Mouse (Mus musculus) megakaryocyte, embryonic 14.5 days (primary cell): ENCODE measurements around the gene Tbc1d22a.

Experiments
- FLI1 ChIP-seq: IDR thresholded peaks from 2 replicates; pipeline ENCODE4 v1.6.1; 2012; ENCODE audit warnings: low read length, inconsistent platforms, mixed read lengths
- GATA1 ChIP-seq: IDR thresholded peaks from 3 replicates; pipeline ENCODE4 v1.6.1; 2012; ENCODE audit warnings: mixed read lengths, low read length, inconsistent platforms, borderline replicate concordance

- TF ChIP-seq FLI1: no peak
- TF ChIP-seq GATA1: no peak
Observed at GRCm38 (mm10) chr15:86260111-86260510, 45.9 kb downstream of the Tbc1d22a start.
